In genomic region chr14:101867071-101867733, GRCm38 (mm10) we compare ENCODE assay signal across 15 mouse cellular contexts.
A peak's percentile ranks its signal among the peaks of the same experiment; 100 is the strongest.
DNase-seq lines count a peak whose midpoint lies in the region; ATAC-seq and TF ChIP-seq lines count a peak whose summit lies in the region.
"Had no signal": no experiment of that assay in that cellular context is flagged by ENCODE, and none has a peak within 500 bp of the region (broad histone marks: within the 10 kb centered on the region; RNA-seq: fewer than 3 reads in every experiment).

No protein-coding gene starts in this region.

- DNase-seq in heart, postnatal 4 days = no peak
- peak; percentile 77 for DNase-seq in right cerebral cortex, adult 18-20 months
- DNase-seq in right cerebral cortex, postnatal 14 days = no peak
- DNase-seq in right cerebral cortex, postnatal 36 days (ENCODE audit: low spot score in 2 of 2) = peak; percentile 60 to 70
- DNase-seq in kidney, adult 2 months = no peak
- DNase-seq: adrenal gland, adult 8-10 months; cerebellum, postnatal 25 days; kidney, adult 8-10 months; lung, postnatal 10 days had no signal

- ATAC-seq in heart, embryonic 11.5 days (replicated peaks; ENCODE audit: insufficient number of reproducible peaks, low FRiP score, low TSS enrichment) = no peak
- ATAC-seq in heart, embryonic 16.5 days (replicated peaks; ENCODE audit: extremely low read depth, insufficient read depth, low FRiP score) = peak; percentile 69
- ATAC-seq in megakaryocyte, adult 5-6 weeks (ENCODE audit: poor library complexity, severe bottlenecking) = no peak
- ATAC-seq: liver, embryonic 12.5 days had no signal

- TF ChIP-seq POLR2A in kidney, adult 2 months (IDR thresholded peaks at IDR 0.05; ENCODE audit: low read depth, low read length) = no peak

- peak overlapping the region; percentile 57; the same call in 1 of the 2 replicates for H3K27ac ChIP-seq in heart, embryonic 11.5 days (ENCODE audit: low read depth, low read length)
- peak overlapping the region; percentile 91 for H3K27ac ChIP-seq in heart, embryonic 16.5 days (ENCODE audit: low read length)
- no peak overlapping the region for H3K27ac ChIP-seq in kidney, adult 2 months (ENCODE audit: insufficient read depth, low read depth, low read length)
- H3K27ac ChIP-seq: hindbrain, embryonic 15.5 days; liver, embryonic 12.5 days; midbrain, embryonic 10.5 days had no signal

- WGBS in heart, embryonic 11.5 days (ENCODE audit: insufficient replicate concordance) = 51% methylated on average over 9 of the region's 10 CpGs
- 43% methylated on average over 9 of the region's 10 CpGs for WGBS in heart, embryonic 16.5 days
- WGBS in kidney, adult 2 months = 52% methylated on average over 10 of the region's 10 CpGs

- H3K4me1 ChIP-seq in heart, embryonic 11.5 days (ENCODE audit: control insufficient read depth, insufficient read depth, low read length) = peaks cover 19% of the 10 kb centered on the region
- peaks cover 50% of the 10 kb centered on the region for H3K4me1 ChIP-seq in heart, embryonic 16.5 days (ENCODE audit: control insufficient read depth, insufficient read depth, low read length)
- peaks cover 22% of the 10 kb centered on the region for H3K4me1 ChIP-seq in kidney, adult 2 months (ENCODE audit: control insufficient read depth, insufficient read depth, low read length)
- H3K4me1 ChIP-seq: hindbrain, embryonic 15.5 days; liver, embryonic 12.5 days; midbrain, embryonic 10.5 days had no signal

- H3K27me3 ChIP-seq in heart, embryonic 11.5 days (ENCODE audit: control insufficient read depth, insufficient read depth, low read length) = no peaks in the 10 kb centered on the region
- H3K27me3 ChIP-seq in heart, embryonic 16.5 days (ENCODE audit: control insufficient read depth, insufficient read depth, low read length) = no peaks in the 10 kb centered on the region
- H3K27me3 ChIP-seq in kidney, adult 2 months (replicated peaks; ENCODE audit: control insufficient read depth, insufficient read depth, low read length) = no peaks in the 10 kb centered on the region
- H3K27me3 ChIP-seq: hindbrain, embryonic 15.5 days; liver, embryonic 12.5 days had no signal

- no peak overlapping the region for H3K9ac ChIP-seq in heart, embryonic 11.5 days (ENCODE audit: low read depth, low read length)
- H3K9ac ChIP-seq in heart, embryonic 16.5 days (ENCODE audit: low read length) = peak overlapping the region; percentile 44; the same call in 1 of the 2 replicates
- H3K9ac ChIP-seq: hindbrain, embryonic 15.5 days; liver, embryonic 12.5 days had no signal

- H3K4me3 ChIP-seq in heart, embryonic 11.5 days (ENCODE audit: low read depth, low read length) = no peak overlapping the region
- H3K4me3 ChIP-seq in heart, embryonic 16.5 days (ENCODE audit: low read length) = no peak overlapping the region; the same call in 1 of the 2 replicates
- no peak overlapping the region for H3K4me3 ChIP-seq in kidney, adult 2 months (ENCODE audit: insufficient read depth, low read depth, low read length)
- H3K4me3 ChIP-seq: hindbrain, embryonic 15.5 days; liver, embryonic 12.5 days; midbrain, embryonic 10.5 days had no signal

- no peak for TF ChIP-seq CTCF in kidney, adult 2 months (conservative IDR thresholded peaks at IDR 0.05; ENCODE audit: insufficient read depth, insufficient read length, low read depth, low read length)

- no peaks in the 10 kb centered on the region for H3K36me3 ChIP-seq in heart, embryonic 11.5 days (ENCODE audit: control insufficient read depth, insufficient read depth, low read length)
- no peaks in the 10 kb centered on the region for H3K36me3 ChIP-seq in heart, embryonic 16.5 days (ENCODE audit: control insufficient read depth, insufficient read depth)
- no peaks in the 10 kb centered on the region for H3K36me3 ChIP-seq in kidney, adult 2 months (ENCODE audit: control insufficient read depth, insufficient read depth, low read length)
- H3K36me3 ChIP-seq: hindbrain, embryonic 15.5 days; liver, embryonic 12.5 days; midbrain, embryonic 10.5 days had no signal

- no peaks in the 10 kb centered on the region for H3K9me3 ChIP-seq in heart, embryonic 11.5 days (replicated peaks; ENCODE audit: control insufficient read depth, low read length)
- H3K9me3 ChIP-seq in heart, embryonic 16.5 days (replicated peaks; ENCODE audit: control insufficient read depth, low read length) = no peaks in the 10 kb centered on the region
- H3K9me3 ChIP-seq: hindbrain, embryonic 15.5 days; liver, embryonic 12.5 days; midbrain, embryonic 10.5 days had no signal

- H3K4me2 ChIP-seq in heart, embryonic 11.5 days = peak overlapping the region; percentile 34; the same call in 1 of the 2 replicates
- peak overlapping the region; percentile 50 for H3K4me2 ChIP-seq in heart, embryonic 16.5 days (ENCODE audit: low read depth, low read length)
- H3K4me2 ChIP-seq: hindbrain, embryonic 15.5 days; liver, embryonic 12.5 days had no signal

Comparison
In these comparisons a context has a peak if more than half of its experiments do, and no peak if none do; other contexts are left out.
1. DNase-seq: peak in right cerebral cortex, adult 18-20 months (single experiment) and right cerebral cortex, postnatal 36 days (2 of 2); none in heart, postnatal 4 days (single experiment), right cerebral cortex, postnatal 14 days (single experiment) and kidney, adult 2 months (single experiment).